Mouse (Mus musculus): ENCODE results near the gene Lamp2. TPM values are rescaled to one million over a fixed set of nuclear protein-coding genes. Genes with fewer than 3 reads are reported as not detected.

Gene Lamp2
- polyA plus RNA-seq, 1 experiment from 2014 or later, result 250 TPM

DNA sequence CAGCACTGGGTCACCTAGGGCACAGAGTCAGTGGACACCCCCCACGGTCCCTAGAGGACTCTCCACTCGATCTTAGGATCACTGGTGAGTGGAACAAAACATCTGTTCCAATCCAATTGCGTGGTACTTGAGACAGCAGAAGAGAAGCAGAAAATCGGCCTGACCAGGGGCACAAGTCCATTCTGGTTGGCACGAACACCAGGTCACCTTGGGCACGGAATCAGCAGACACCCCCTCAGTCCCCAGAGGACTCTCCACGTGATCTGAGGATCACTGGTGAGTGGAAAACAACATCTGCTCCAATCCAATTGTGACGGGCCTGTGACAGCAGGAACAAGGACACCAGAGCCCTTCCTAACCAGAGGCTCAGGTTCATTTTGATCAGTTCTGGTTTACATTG, 94.2 kb downstream of the Lamp2 start:
- no peaks in the 10 kb centered on the region for H3K27me3 ChIP-seq (replicated peaks; ENCODE audit: insufficient read depth, low read length)
- H3K4me3 ChIP-seq (ENCODE audit: low read depth, low read length), result no peak overlapping the region
- TF ChIP-seq EP300 (IDR thresholded peaks at IDR 0.05), result no peak
- no peak for TF ChIP-seq CTCF (IDR thresholded peaks at IDR 0.05)
- no peak overlapping the region for H3K9ac ChIP-seq (replicated peaks; ENCODE audit: low read depth)
- no peaks in the 10 kb centered on the region for H3K4me1 ChIP-seq (ENCODE audit: insufficient read depth, low read depth, low read length)
- no peaks in the 10 kb centered on the region for H3K36me3 ChIP-seq (ENCODE audit: insufficient read depth, low read length)
- no peaks in the 10 kb centered on the region for H3K9me3 ChIP-seq (ENCODE audit: low read length)
- DNase-seq (ENCODE audit: low spot score), result no peak
- 63% methylated on average over 8 of the region's 8 CpGs for WGBS
- H3K4me2 ChIP-seq (replicated peaks; ENCODE audit: low read depth, low read length), result no peak overlapping the region
- no peak for ATAC-seq
- no peak overlapping the region for H3K27ac ChIP-seq (ENCODE audit: low read length)

Other genes starting within 250 kb of the Lamp2 start
- 6.7 and 7.7 TPM in 2 replicates for gene Tmem255a, start 204.0 kb downstream of the Lamp2 start, polyA plus RNA-seq (2015; fragmentation: Nextera tagmentation; extraction: Ambion mirVana)
- gene Atp1b4, start 140.3 kb downstream of the Lamp2 start, polyA plus RNA-seq (2015; fragmentation: Nextera tagmentation; extraction: Ambion mirVana), result 0.04 TPM in 1 of 2 replicates, not detected in the other
- gene Cul4b, start 119.7 kb upstream of the Lamp2 start, polyA plus RNA-seq (2015; fragmentation: Nextera tagmentation; extraction: Ambion mirVana), result 11.4 and 13.6 TPM in 2 replicates
- 80.1 and 81.4 TPM in 2 replicates for gene Mcts1, start 144.1 kb upstream of the Lamp2 start, polyA plus RNA-seq (2015; fragmentation: Nextera tagmentation; extraction: Ambion mirVana)
- 59.0 and 70.6 TPM in 2 replicates for gene C1galt1c1, start 178.6 kb upstream of the Lamp2 start, polyA plus RNA-seq (2015; fragmentation: Nextera tagmentation; extraction: Ambion mirVana)